Mouse (Mus musculus): Measurements from ENCODE around the gene Avpr1b. TPM values are rescaled to one million over a fixed set of nuclear protein-coding genes. Genes with fewer than 3 reads are reported as not detected.

Avpr1b gene
- polyA plus RNA-seq, 1 experiment from 2014 or later: not detected

- no peak for TF ChIP-seq CTCF (IDR thresholded peaks at IDR 0.05; ENCODE audit: low read depth)
- 41% methylated on average over 9 of the region's 9 CpGs for WGBS
- peak; percentile 34 for DNase-seq
These were observed 38.9 kb downstream of the Avpr1b start, which contains the start of gene Ctse for GRCm38 (mm10) chr1:131637791-131638540. TSS of gene Ctse (plus strand) at chr1:131638306.

GRCm38 (mm10) chr1:131638541-131639421 lies 39.7 kb downstream of the Avpr1b start:
- Histone ChIP-seq H3K36me3 (ENCODE audit: insufficient read depth) (no peaks in the 10 kb centered on the region), H3K9me3 (ENCODE audit: low read depth, low read length) (no peaks in the 10 kb centered on the region), H3K27ac (ENCODE audit: low read depth) (no peak overlapping the region), H3K27me3 (ENCODE audit: insufficient read depth, low read length) (no peaks in the 10 kb centered on the region), H3K4me2 (no peak overlapping the region), H3K4me1 (ENCODE audit: insufficient read depth) (no peaks in the 10 kb centered on the region), H3K9ac (no peak overlapping the region), H3K4me3 (ENCODE audit: low read depth, low read length) (no peak overlapping the region; the same call in 1 of the 2 replicates)
- TF ChIP-seq CTCF (IDR thresholded peaks at IDR 0.05; ENCODE audit: low read depth): no peak
- ATAC-seq (ENCODE audit: insufficient read depth) (no peak), DNase-seq (no peak)
- WGBS: 71% methylated on average over 9 of the region's 9 CpGs

More at GRCm38 (mm10) chr1:131637791-131638540, 38.9 kb downstream of the Avpr1b start, which contains the start of gene Ctse:
- Histone ChIP-seq H3K36me3 (ENCODE audit: insufficient read depth) (no peaks in the 10 kb centered on the region), H3K4me2 (no peak within 1 kb of the TSS), H3K27ac (ENCODE audit: low read depth) (no peak within 1 kb of the TSS), H3K9ac (no peak within 1 kb of the TSS), H3K4me3 (ENCODE audit: low read depth, low read length) (no peak within 1 kb of the TSS; the same call in 1 of the 2 replicates), H3K9me3 (ENCODE audit: low read depth, low read length) (no peaks in the 10 kb centered on the region), H3K27me3 (ENCODE audit: insufficient read depth, low read length) (no peaks in the 10 kb centered on the region), H3K4me1 (ENCODE audit: insufficient read depth) (no peaks in the 10 kb centered on the region)
- ATAC-seq (ENCODE audit: insufficient read depth): no peak

- H3K4me3 ChIP-seq (ENCODE audit: low read depth, low read length): no peak overlapping the region
- no peak for TF ChIP-seq CTCF (IDR thresholded peaks at IDR 0.05; ENCODE audit: low read depth)
- ATAC-seq (ENCODE audit: insufficient read depth) (no peak), DNase-seq (no peak)
- no peak overlapping the region for H3K27ac ChIP-seq (ENCODE audit: low read depth)
- H3K4me2 ChIP-seq: no peak overlapping the region
- H3K27me3 ChIP-seq (ENCODE audit: insufficient read depth, low read length): no peaks in the 10 kb centered on the region
- no peaks in the 10 kb centered on the region for H3K4me1 ChIP-seq (ENCODE audit: insufficient read depth)
- no peaks in the 10 kb centered on the region for H3K36me3 ChIP-seq (ENCODE audit: insufficient read depth)
- no peak overlapping the region for H3K9ac ChIP-seq
- 69% methylated on average over 4 of the region's 4 CpGs for WGBS
- no peaks in the 10 kb centered on the region for H3K9me3 ChIP-seq (ENCODE audit: low read depth, low read length)
These were observed 41.0 kb downstream of the Avpr1b start for GRCm38 (mm10) chr1:131640062-131640461.

GRCm38 (mm10) chr1:131641565-131641964 lies 42.5 kb downstream of the Avpr1b start:
- H3K4me3 ChIP-seq (ENCODE audit: low read depth, low read length): no peak overlapping the region
- TF ChIP-seq CTCF (IDR thresholded peaks at IDR 0.05; ENCODE audit: low read depth): no peak
- WGBS: 90% methylated on average over 13 of the region's 13 CpGs
- H3K27me3 ChIP-seq (ENCODE audit: insufficient read depth, low read length): no peaks in the 10 kb centered on the region
- H3K4me1 ChIP-seq (ENCODE audit: insufficient read depth): no peaks in the 10 kb centered on the region
- H3K9me3 ChIP-seq (ENCODE audit: low read depth, low read length): no peaks in the 10 kb centered on the region
- DNase-seq: no peak
- no peak overlapping the region for H3K27ac ChIP-seq (ENCODE audit: low read depth)
- no peak overlapping the region for H3K4me2 ChIP-seq
- no peak overlapping the region for H3K9ac ChIP-seq
- H3K36me3 ChIP-seq (ENCODE audit: insufficient read depth): no peaks in the 10 kb centered on the region
- no peak for ATAC-seq (ENCODE audit: insufficient read depth)

GRCm38 (mm10) chr1:131642251-131642650 lies 43.2 kb downstream of the Avpr1b start:
- no peaks in the 10 kb centered on the region for H3K4me1 ChIP-seq (ENCODE audit: insufficient read depth)
- no peak overlapping the region for H3K4me3 ChIP-seq (ENCODE audit: low read depth, low read length)
- H3K36me3 ChIP-seq (ENCODE audit: insufficient read depth): no peaks in the 10 kb centered on the region
- H3K9ac ChIP-seq: no peak overlapping the region
- no peaks in the 10 kb centered on the region for H3K27me3 ChIP-seq (ENCODE audit: insufficient read depth, low read length)
- no peak overlapping the region for H3K4me2 ChIP-seq
- WGBS: 91% methylated on average over 2 of the region's 2 CpGs
- ATAC-seq (ENCODE audit: insufficient read depth) (no peak), DNase-seq (no peak)
- H3K9me3 ChIP-seq (ENCODE audit: low read depth, low read length): no peaks in the 10 kb centered on the region
- H3K27ac ChIP-seq (ENCODE audit: low read depth): no peak overlapping the region
- TF ChIP-seq CTCF (IDR thresholded peaks at IDR 0.05; ENCODE audit: low read depth): no peak

- 69% methylated on average over 12 of the region's 12 CpGs for WGBS
- Histone ChIP-seq H3K4me1 (ENCODE audit: insufficient read depth) (no peaks in the 10 kb centered on the region), H3K36me3 (ENCODE audit: insufficient read depth) (no peaks in the 10 kb centered on the region), H3K9me3 (ENCODE audit: low read depth, low read length) (no peaks in the 10 kb centered on the region), H3K27me3 (ENCODE audit: insufficient read depth, low read length) (no peaks in the 10 kb centered on the region), H3K4me2 (no peak overlapping the region), H3K4me3 (ENCODE audit: low read depth, low read length) (no peak overlapping the region), H3K27ac (ENCODE audit: low read depth) (no peak overlapping the region), H3K9ac (no peak overlapping the region)
- TF ChIP-seq CTCF (IDR thresholded peaks at IDR 0.05; ENCODE audit: low read depth): no peak
- no peak for ATAC-seq (ENCODE audit: insufficient read depth)
- DNase-seq: no peak
These were observed 53.8 kb downstream of the Avpr1b start for GRCm38 (mm10) chr1:131652670-131653443.

Measured in lung, embryonic 14.5 days (tissue).